Mouse (Mus musculus) kidney, adult 2 months (tissue): ENCODE measurements around the gene Zfp629.

ENCODE experiments used
- CTCF ChIP-seq: fragments of 200-500 bp; conservative IDR thresholded peaks from 2 replicates; pipeline ENCODE4 v1.5.1; 2011; ENCODE audit warnings: low read depth, mild to moderate bottlenecking, control low read depth, low read length, moderate library complexity, mixed read lengths; ENCODE audit not compliant: insufficient read depth, insufficient read length
- POLR2A ChIP-seq: fragments of 200-500 bp; IDR thresholded peaks from one replicate; pipeline ENCODE4 v1.6.1; 2011; ENCODE audit warnings: low read depth, low read length, control low read depth

DNA sequence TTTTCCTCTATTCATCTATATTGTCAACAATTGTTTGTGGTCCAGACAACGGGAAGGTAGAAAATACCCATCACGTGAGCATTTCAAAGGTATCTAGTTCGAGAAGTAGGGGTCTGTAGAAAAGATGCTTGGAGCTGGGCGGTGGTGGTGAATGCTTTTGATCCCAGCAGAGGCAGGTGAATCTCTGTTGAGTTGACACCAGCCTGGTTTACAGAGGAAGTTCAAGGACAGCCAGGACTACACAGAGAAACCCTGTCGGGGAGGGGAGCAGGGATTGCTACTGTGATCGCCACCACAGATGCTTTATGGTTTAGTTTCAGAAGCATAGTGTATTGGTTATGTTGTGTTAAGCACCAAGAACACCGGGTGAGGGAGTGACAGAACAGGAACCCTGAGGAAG, 41.5 kb downstream of the Zfp629 start:
- TF ChIP-seq POLR2A, result no peak
- TF ChIP-seq CTCF, result no peak
